Mouse (Mus musculus): ENCODE measurements around the gene Oscar.
"Not testable (repeated sequence)": the region's sequence is repeated elsewhere in the genome, so short reads cannot be mapped to it uniquely, and the experiment has no call there.

Oscar gene

GRCm38 (mm10) chr7:3609082-3609481 lies 6.9 kb downstream of the Oscar start:
- no peak for DNase-seq

- no peak for DNase-seq
Observed at GRCm38 (mm10) chr7:3608668-3609067, 7.3 kb downstream of the Oscar start.

GRCm38 (mm10) chr7:3607391-3607790 lies 8.6 kb downstream of the Oscar start:
- DNase-seq, result no peak

- peak; percentile 39 for DNase-seq
Observed at GRCm38 (mm10) chr7:3606798-3607197, 9.2 kb downstream of the Oscar start.

GRCm38 (mm10) chr7:3601119-3601518 lies 14.8 kb downstream of the Oscar start:
- DNase-seq, result peak; percentile 85

- DNase-seq, result not testable (repeated sequence)
Observed at GRCm38 (mm10) chr7:3597755-3598154, 18.2 kb downstream of the Oscar start.

GRCm38 (mm10) chr7:3595146-3595545 lies 20.8 kb downstream of the Oscar start:
- no peak for DNase-seq

- no peak for DNase-seq
Observed at GRCm38 (mm10) chr7:3594686-3595085, 21.3 kb downstream of the Oscar start.

- no peak for DNase-seq
Observed at GRCm38 (mm10) chr7:3593855-3594254, 22.1 kb downstream of the Oscar start.

- no peak for DNase-seq
Observed at GRCm38 (mm10) chr7:3591534-3591933, 24.4 kb downstream of the Oscar start.

GRCm38 (mm10) chr7:3590550-3590949 lies 25.4 kb downstream of the Oscar start:
- no peak for DNase-seq

- no peak for DNase-seq
Observed at GRCm38 (mm10) chr7:3587292-3587691, 28.7 kb downstream of the Oscar start.

GRCm38 (mm10) chr7:3586255-3586654 lies 29.7 kb downstream of the Oscar start:
- no peak for DNase-seq

GRCm38 (mm10) chr7:3585763-3586162 lies 30.2 kb downstream of the Oscar start:
- no peak for DNase-seq

GRCm38 (mm10) chr7:3580029-3580428 lies 35.9 kb downstream of the Oscar start:
- DNase-seq, result no peak

GRCm38 (mm10) chr7:3578952-3579546 lies 36.9 kb downstream of the Oscar start:
- no peak for DNase-seq

GRCm38 (mm10) chr7:3578196-3578595 lies 37.8 kb downstream of the Oscar start:
- no peak for DNase-seq

- no peak for DNase-seq
Observed at GRCm38 (mm10) chr7:3576354-3577124, 39.4 kb downstream of the Oscar start.

GRCm38 (mm10) chr7:3574216-3574615 lies 41.7 kb downstream of the Oscar start:
- no peak for DNase-seq

GRCm38 (mm10) chr7:3571847-3572246 lies 44.1 kb downstream of the Oscar start:
- no peak for DNase-seq

GRCm38 (mm10) chr7:3570580-3570979 lies 45.4 kb downstream of the Oscar start:
- not testable (repeated sequence) for DNase-seq

GRCm38 (mm10) chr7:3569725-3570124 lies 46.2 kb downstream of the Oscar start:
- no peak for DNase-seq

GRCm38 (mm10) chr7:3567336-3567735 lies 48.6 kb downstream of the Oscar start:
- no peak for DNase-seq

Data from embryo, embryonic 11 days (tissue).